Mouse (Mus musculus) forebrain, embryonic 16.5 days (tissue): ENCODE data around the gene Psmb7. TPM values are rescaled to one million over a fixed set of nuclear protein-coding genes. Genes with fewer than 3 reads are reported as not detected.
A peak's percentile ranks its signal among the peaks of the same experiment; 100 is the strongest.

Source experiments
- ATAC-seq: fragments of 200-750 bp; cut with Nextera tagmentation; 2 replicates; pipeline ENCODE4 v1.8.0; 2017; ENCODE audit warnings: mild to moderate bottlenecking, moderate library complexity
- H3K27ac ChIP-seq: fragments of 300-500 bp; sonication (generic); 2 replicates; pipeline ENCODE4 v1.5.1; 2014; ENCODE audit warnings: low read length, control low read depth
- H3K27me3 ChIP-seq: fragments of 300-500 bp; sonication (generic); replicated peaks from 2 replicates; pipeline ENCODE4 v1.6.1; 2014; ENCODE audit warnings: low read length; ENCODE audit not compliant: control insufficient read depth, insufficient read depth
- H3K36me3 ChIP-seq: fragments of 300-500 bp; sonication (generic); 2 replicates; pipeline ENCODE4 v1.6.1; 2014; ENCODE audit not compliant: control insufficient read depth, insufficient read depth
- H3K4me1 ChIP-seq: fragments of 300-500 bp; sonication (generic); replicated peaks from 2 replicates; pipeline ENCODE4 v1.6.1; 2014; ENCODE audit warnings: low read length; ENCODE audit not compliant: control insufficient read depth, insufficient read depth
- H3K4me2 ChIP-seq: fragments of 300-500 bp; sonication (generic); 2 replicates; pipeline ENCODE4 v1.6.1; 2014; ENCODE audit warnings: mild to moderate bottlenecking, low read length, control low read depth
- H3K4me3 ChIP-seq: fragments of 300-500 bp; sonication (generic); replicated peaks from 2 replicates; pipeline ENCODE4 v1.5.1; 2014; ENCODE audit warnings: mild to moderate bottlenecking, low read length, control low read depth
- H3K9ac ChIP-seq: fragments of 300-500 bp; sonication (generic); replicated peaks from 2 replicates; pipeline ENCODE4 v1.6.1; 2014; ENCODE audit warnings: low read depth, low read length, control low read depth
- H3K9me3 ChIP-seq: fragments of 300-500 bp; sonication (generic); 2 replicates; pipeline ENCODE4 v1.6.1; 2016; ENCODE audit warnings: low read length; ENCODE audit not compliant: control insufficient read depth
- WGBS: fragments of 180-500 bp; shearing (Covaris S2); extraction: QIAGEN DNeasy Blood & Tissue Kit; methylation state at CpG from one replicate; pipeline ENCODE4 v1.1.7; 2014; 5-methylcytosine and 5-hydroxymethylcytosine counted together
- polyA plus RNA-seq: library from polyadenylated mRNA; unstranded; fragments of >200 nt; fragmentation: Nextera tagmentation; extraction: Ambion mirVana; gene quantifications from 2 replicates; pipeline ENCODE4 v1.2.1, GENCODE M21; 2015

Gene Psmb7
- 289 and 291 TPM in 2 replicates for polyA plus RNA-seq

GRCm38 (mm10) chr2:38643625-38644427 is at the start of gene Psmb7:
Gene Psmb7 (minus strand): TSS chr2:38644087.
- Histone ChIP-seq H3K4me2 (peak within 1 kb of the TSS; percentile 97), H3K9me3 (no peaks in the 10 kb centered on the region), H3K27ac (peak within 1 kb of the TSS; percentile 45), H3K36me3 (peaks cover 19% of the 10 kb centered on the region; the same call in 1 of the 2 replicates), H3K4me3 (peak within 1 kb of the TSS; percentile 77), H3K4me1 (peaks cover 21% of the 10 kb centered on the region), H3K27me3 (no peaks in the 10 kb centered on the region), H3K9ac (peak within 1 kb of the TSS; percentile 77)
- ATAC-seq = peak; percentile 84
- WGBS = 2% methylated on average over 52 of the region's 52 CpGs

- Histone ChIP-seq H3K27ac (no peak overlapping the region), H3K27me3 (peaks cover 27% of the 10 kb centered on the region), H3K4me3 (no peak overlapping the region), H3K4me1 (peaks cover 14% of the 10 kb centered on the region), H3K36me3 (no peaks in the 10 kb centered on the region), H3K9me3 (no peaks in the 10 kb centered on the region), H3K9ac (no peak overlapping the region), H3K4me2 (no peak overlapping the region)
- 20% methylated on average over 8 of the region's 8 CpGs for WGBS
- ATAC-seq = no peak
Observed at GRCm38 (mm10) chr2:38691542-38691941, 47.7 kb upstream of the Psmb7 start.

GRCm38 (mm10) chr2:38689881-38690280 is 46.0 kb upstream of the Psmb7 start:
- peaks cover 14% of the 10 kb centered on the region for H3K4me1 ChIP-seq
- ATAC-seq = no peak
- H3K36me3 ChIP-seq = no peaks in the 10 kb centered on the region
- 39% methylated on average over 1 of the region's 1 CpGs for WGBS
- H3K4me2 ChIP-seq = no peak overlapping the region
- no peaks in the 10 kb centered on the region for H3K9me3 ChIP-seq
- no peak overlapping the region for H3K4me3 ChIP-seq
- H3K27me3 ChIP-seq = peaks cover 13% of the 10 kb centered on the region
- no peak overlapping the region for H3K27ac ChIP-seq
- no peak overlapping the region for H3K9ac ChIP-seq

GRCm38 (mm10) chr2:38688791-38689520 is 45.1 kb upstream of the Psmb7 start:
- Histone ChIP-seq H3K27ac (peak overlapping the region; percentile 12; the same call in 1 of the 2 replicates), H3K9me3 (no peaks in the 10 kb centered on the region), H3K36me3 (no peaks in the 10 kb centered on the region), H3K4me1 (peaks cover 14% of the 10 kb centered on the region), H3K9ac (peak overlapping the region; percentile 59), H3K4me3 (peak overlapping the region; percentile 38), H3K4me2 (peak overlapping the region; percentile 59), H3K27me3 (peaks cover 7% of the 10 kb centered on the region)
- peak; percentile 85 for ATAC-seq
- WGBS = 2% methylated on average over 19 of the region's 29 CpGs

- Histone ChIP-seq H3K9ac (no peak overlapping the region), H3K9me3 (no peaks in the 10 kb centered on the region), H3K4me1 (peaks cover 14% of the 10 kb centered on the region), H3K27ac (no peak overlapping the region), H3K4me3 (no peak overlapping the region), H3K36me3 (no peaks in the 10 kb centered on the region), H3K4me2 (no peak overlapping the region), H3K27me3 (no peaks in the 10 kb centered on the region)
- 68% methylated on average over 3 of the region's 3 CpGs for WGBS
- no peak for ATAC-seq
Observed at GRCm38 (mm10) chr2:38685746-38686145, 41.9 kb upstream of the Psmb7 start.

GRCm38 (mm10) chr2:38683083-38683482 is 39.2 kb upstream of the Psmb7 start:
- no peak overlapping the region for H3K4me3 ChIP-seq
- H3K9ac ChIP-seq = no peak overlapping the region
- no peaks in the 10 kb centered on the region for H3K36me3 ChIP-seq
- WGBS = 86% methylated on average over 5 of the region's 5 CpGs
- no peak overlapping the region for H3K4me2 ChIP-seq
- H3K9me3 ChIP-seq = no peaks in the 10 kb centered on the region
- H3K27me3 ChIP-seq = no peaks in the 10 kb centered on the region
- H3K4me1 ChIP-seq = peaks cover under 1% of the 10 kb centered on the region; the same call in 1 of the 2 replicates
- H3K27ac ChIP-seq = no peak overlapping the region
- ATAC-seq = no peak

- ATAC-seq = no peak
- Histone ChIP-seq H3K27me3 (no peaks in the 10 kb centered on the region), H3K27ac (no peak overlapping the region), H3K9me3 (no peaks in the 10 kb centered on the region), H3K4me2 (no peak overlapping the region), H3K4me1 (no peaks in the 10 kb centered on the region), H3K9ac (no peak overlapping the region), H3K36me3 (no peaks in the 10 kb centered on the region), H3K4me3 (no peak overlapping the region)
- WGBS = 93% methylated on average over 5 of the region's 5 CpGs
Observed at GRCm38 (mm10) chr2:38682209-38682608, 38.3 kb upstream of the Psmb7 start.

- ATAC-seq = no peak
- Histone ChIP-seq H3K36me3 (no peaks in the 10 kb centered on the region), H3K4me1 (no peaks in the 10 kb centered on the region), H3K9ac (no peak overlapping the region), H3K27ac (no peak overlapping the region), H3K27me3 (no peaks in the 10 kb centered on the region), H3K4me2 (no peak overlapping the region), H3K9me3 (no peaks in the 10 kb centered on the region), H3K4me3 (no peak overlapping the region)
Observed at GRCm38 (mm10) chr2:38678947-38679346, 35.1 kb upstream of the Psmb7 start.

GRCm38 (mm10) chr2:38675366-38675969 is 31.6 kb upstream of the Psmb7 start:
- no peaks in the 10 kb centered on the region for H3K9me3 ChIP-seq
- no peak overlapping the region for H3K4me3 ChIP-seq
- no peak overlapping the region for H3K9ac ChIP-seq
- H3K27me3 ChIP-seq = no peaks in the 10 kb centered on the region
- no peak for ATAC-seq
- 68% methylated on average over 9 of the region's 9 CpGs for WGBS
- H3K4me2 ChIP-seq = no peak overlapping the region
- no peaks in the 10 kb centered on the region for H3K36me3 ChIP-seq
- H3K4me1 ChIP-seq = no peaks in the 10 kb centered on the region
- no peak overlapping the region for H3K27ac ChIP-seq
